Mouse (Mus musculus) layer of hippocampus, adult 2 months (tissue): Measurements from ENCODE around the gene Mb. TPM values are rescaled to one million over a fixed set of nuclear protein-coding genes. Genes with fewer than 3 reads are reported as not detected.

Experiments
- DNase-seq, 2 experiments: peaks; one replicate each; pipeline ENCODE4 v3.0.0; 2022; ENCODE audit warnings: low spot score in 2 of 2
- H3K27ac ChIP-seq: fragments of 200-600 bp; 2 replicates; pipeline ENCODE4 v1.8.1; 2022
- H3K4me3 ChIP-seq: fragments of 200-600 bp; 2 replicates; pipeline ENCODE4 v1.8.1; 2022; ENCODE audit warnings: mild to moderate bottlenecking
- CTCF ChIP-seq: fragments of 200-600 bp; conservative IDR thresholded peaks from 2 replicates; pipeline ENCODE4 v1.8.1; 2022; ENCODE audit warnings: antibody characterized with exemption, mild to moderate bottlenecking, moderate library complexity
- total RNA-seq, 2 experiments: library from RNA; stranded (reverse); gene quantifications; 2 replicates each; pipeline ENCODE4 v1.2.3; 2021

Mb gene
- total RNA-seq, 2 experiments from 2014 or later: 0.49 TPM; not detected in 1

GRCm38 (mm10) chr15:76979799-76980198 is 70.7 kb downstream of the Mb start:
- no peak for TF ChIP-seq CTCF
- Histone ChIP-seq H3K4me3 (no peak overlapping the region), H3K27ac (no peak overlapping the region)
- no peak for DNase-seq

GRCm38 (mm10) chr15:76976619-76977018 is 73.9 kb downstream of the Mb start:
- Histone ChIP-seq H3K27ac (no peak overlapping the region), H3K4me3 (no peak overlapping the region)
- no peak for DNase-seq
- no peak for TF ChIP-seq CTCF

- peak; percentile 88 for TF ChIP-seq CTCF
Measured at GRCm38 (mm10) chr15:76973855-76974651, 76.4 kb downstream of the Mb start.

GRCm38 (mm10) chr15:76973272-76973854 is 77.1 kb downstream of the Mb start:
- no peak for DNase-seq
- H3K27ac ChIP-seq: no peak overlapping the region
- no peak for TF ChIP-seq CTCF
- peak overlapping the region; percentile 66; the same call in 1 of the 2 replicates for H3K4me3 ChIP-seq

More at GRCm38 (mm10) chr15:76973855-76974651, 76.4 kb downstream of the Mb start:
- peak overlapping the region; percentile 66 for H3K4me3 ChIP-seq
- H3K27ac ChIP-seq: peak overlapping the region; percentile 83
- DNase-seq: peak; percentile 79 to 91

- no peak overlapping the region for H3K4me3 ChIP-seq
- no peak overlapping the region for H3K27ac ChIP-seq
- no peak for DNase-seq
- no peak for TF ChIP-seq CTCF
Measured at GRCm38 (mm10) chr15:76972661-76973060, 77.8 kb downstream of the Mb start.

Other genes starting within 250 kb of the Mb start
- gene Zfp251, start 179.2 kb downstream of the Mb start, total RNA-seq: 10 to 100 TPM; 51.3 to 54.0 TPM
- 1 to 10 TPM; 5.9 to 6.8 TPM for gene Zfp7, start 171.4 kb downstream of the Mb start, total RNA-seq
- gene Gm49527, start 171.3 kb downstream of the Mb start, total RNA-seq: not detected
- gene Zfp647, start 125.2 kb downstream of the Mb start, total RNA-seq: 1 to 10 TPM; 5.4 to 6.3 TPM
- gene 1110038F14Rik, start 102.2 kb downstream of the Mb start, total RNA-seq: 10 to 100 TPM; 30.1 to 33.6 TPM
- gene Apol6, start 5.9 kb downstream of the Mb start, total RNA-seq: not detected